Mouse (Mus musculus) mesoderm, embryonic 11.5 days (tissue): ENCODE measurements around the gene Plscr2.

Experiments
- DNase-seq: peaks from one replicate; pipeline ENCODE4 v3.0.0-alpha.2; 2012; ENCODE audit warnings: low read depth, low spot score

The Plscr2 gene

DNA sequence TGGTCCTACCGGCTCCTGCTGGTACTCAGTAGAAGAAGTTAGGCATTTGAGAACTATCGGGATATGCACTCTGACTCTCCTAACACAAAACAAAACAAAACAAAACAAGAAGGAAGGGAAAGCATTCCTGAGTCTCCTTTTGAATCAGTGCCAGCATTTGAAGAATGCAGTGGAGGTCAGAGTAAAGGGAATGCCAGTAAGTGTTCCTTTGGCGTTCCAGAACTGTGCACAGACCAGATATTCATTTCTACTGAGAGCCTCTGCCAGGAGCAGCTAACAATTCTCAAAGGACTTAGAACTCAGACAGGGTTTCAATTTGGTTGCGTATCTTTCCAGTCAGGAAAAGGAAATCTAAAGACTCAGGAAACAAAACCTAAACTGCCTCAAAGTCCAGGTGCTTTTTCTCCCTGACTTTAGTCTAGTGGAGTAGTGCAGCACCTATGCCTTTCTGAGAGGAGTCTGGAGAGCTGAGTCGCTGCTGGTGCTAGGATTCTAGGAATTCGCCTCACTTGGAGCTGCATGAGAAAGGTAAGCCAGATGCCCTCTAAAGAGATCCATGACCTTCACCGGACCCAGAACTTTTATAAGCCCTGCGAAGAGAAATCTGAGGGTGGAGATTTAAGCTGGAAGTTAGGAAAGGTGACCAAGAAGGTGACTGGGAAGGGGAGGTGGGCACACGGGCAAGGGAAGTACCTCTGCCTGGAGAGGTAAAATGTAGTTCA lies at the start of gene Plscr2:
Plscr2 (plus strand) TSS at position 117 of the 722 bp plus-strand sequence.
- DNase-seq = peak; percentile 9

DNA sequence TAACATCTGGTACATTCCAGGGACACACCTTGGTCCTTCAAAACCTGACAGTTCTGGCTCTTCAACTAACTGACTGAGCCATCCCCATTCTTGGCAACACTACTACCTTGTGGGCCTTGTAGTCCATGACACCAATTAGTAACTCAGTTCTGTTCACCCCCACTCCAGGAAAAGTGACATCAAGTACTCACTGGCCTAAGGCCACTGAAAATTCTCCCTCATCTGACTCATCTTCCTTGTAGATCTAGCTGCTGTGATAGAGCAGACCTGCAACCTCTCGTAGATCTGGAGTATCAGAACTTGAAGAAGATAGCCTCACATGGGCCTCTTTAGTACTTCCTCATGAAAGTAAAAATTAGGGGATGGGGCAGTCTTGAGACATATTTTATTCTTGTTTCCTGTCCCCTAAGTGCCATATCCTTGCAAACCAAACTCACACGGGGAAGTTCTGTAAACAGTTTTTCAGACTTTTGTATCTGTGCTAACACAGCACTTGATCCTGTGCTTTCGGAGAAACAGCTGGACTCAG lies 49.2 kb upstream of the Plscr2 start:
- DNase-seq = no peak

DNA sequence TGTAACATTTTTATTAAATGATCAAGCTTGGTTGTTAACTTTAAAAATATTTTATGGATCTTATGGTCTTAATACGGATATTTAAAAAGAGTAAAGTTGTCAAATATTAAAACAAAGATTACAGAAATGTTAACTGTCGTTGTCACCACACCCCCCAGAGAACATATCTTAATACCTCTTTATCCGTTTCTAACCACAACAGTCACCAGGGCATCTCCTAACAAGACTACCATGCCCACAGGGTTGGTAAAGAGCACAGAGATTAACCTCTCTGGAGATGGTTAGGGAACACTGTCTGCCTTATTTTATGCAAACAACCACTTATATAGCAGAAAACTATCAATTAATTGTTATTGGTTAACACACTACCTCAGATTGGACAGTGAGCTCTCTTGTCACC lies 48.6 kb upstream of the Plscr2 start:
- DNase-seq = no peak

DNA sequence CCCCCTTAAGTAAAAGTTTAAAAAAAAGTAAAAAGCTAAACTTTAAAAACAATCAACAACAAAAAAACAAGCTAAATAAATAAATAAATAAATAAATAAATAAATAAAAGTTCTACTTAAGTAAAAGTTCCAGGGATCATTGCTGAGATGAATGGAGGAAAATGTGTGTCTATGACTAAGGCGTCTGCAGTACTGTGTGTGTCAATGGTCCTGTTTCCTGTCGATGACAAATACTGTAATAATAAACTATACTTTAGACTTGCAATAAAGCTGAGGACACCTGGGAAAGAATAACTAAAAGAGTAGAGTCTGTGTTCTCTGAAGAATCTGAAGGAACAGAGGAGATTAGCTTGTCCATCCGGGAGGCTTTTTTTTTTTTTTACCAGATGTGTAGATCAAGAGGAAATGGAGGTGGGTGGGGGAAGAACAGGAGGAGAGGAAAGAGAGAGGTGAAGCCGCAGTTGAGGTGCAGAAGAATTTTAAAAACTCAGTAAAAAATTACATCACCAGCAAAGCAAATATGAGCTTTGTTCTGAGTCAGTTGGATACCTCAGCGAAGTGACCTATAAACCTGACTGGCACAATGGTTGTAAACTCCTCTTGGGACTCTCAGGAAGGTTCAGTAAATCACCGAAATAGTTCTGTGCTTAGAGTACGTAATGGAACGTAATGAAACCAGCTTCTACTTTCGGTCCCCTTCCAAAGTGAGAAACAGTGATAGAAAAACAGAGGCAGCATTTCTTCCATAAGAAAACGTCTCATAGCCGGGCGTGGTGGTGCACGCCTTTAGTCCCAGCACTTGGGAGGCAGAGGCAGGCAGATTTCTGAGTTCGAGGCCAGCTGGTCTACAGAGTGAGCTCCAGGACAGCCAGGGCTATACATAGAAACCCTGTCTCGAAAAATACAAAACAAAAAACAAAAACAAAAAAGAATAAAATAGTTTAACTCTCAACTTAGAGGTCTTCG lies 46.3 kb upstream of the Plscr2 start:
- no peak for DNase-seq

DNA sequence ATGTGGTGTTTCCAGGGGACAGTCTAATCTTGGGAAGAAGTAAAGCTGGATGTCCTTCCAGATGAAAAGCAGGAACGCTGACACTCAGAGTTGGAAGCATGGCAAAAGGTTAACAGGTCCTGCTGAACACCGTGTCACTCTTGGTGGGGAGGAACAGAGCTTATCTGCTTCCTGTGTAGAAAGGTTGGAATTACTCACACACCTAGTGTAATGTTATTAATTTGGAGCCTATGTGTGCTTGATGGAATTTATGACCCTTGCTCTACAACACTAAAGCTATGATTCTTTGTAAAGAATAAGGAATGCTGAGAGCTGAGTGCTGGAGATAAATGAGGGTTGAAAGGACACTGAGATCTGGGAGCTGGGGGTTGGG lies 45.6 kb upstream of the Plscr2 start:
- no peak for DNase-seq

DNA sequence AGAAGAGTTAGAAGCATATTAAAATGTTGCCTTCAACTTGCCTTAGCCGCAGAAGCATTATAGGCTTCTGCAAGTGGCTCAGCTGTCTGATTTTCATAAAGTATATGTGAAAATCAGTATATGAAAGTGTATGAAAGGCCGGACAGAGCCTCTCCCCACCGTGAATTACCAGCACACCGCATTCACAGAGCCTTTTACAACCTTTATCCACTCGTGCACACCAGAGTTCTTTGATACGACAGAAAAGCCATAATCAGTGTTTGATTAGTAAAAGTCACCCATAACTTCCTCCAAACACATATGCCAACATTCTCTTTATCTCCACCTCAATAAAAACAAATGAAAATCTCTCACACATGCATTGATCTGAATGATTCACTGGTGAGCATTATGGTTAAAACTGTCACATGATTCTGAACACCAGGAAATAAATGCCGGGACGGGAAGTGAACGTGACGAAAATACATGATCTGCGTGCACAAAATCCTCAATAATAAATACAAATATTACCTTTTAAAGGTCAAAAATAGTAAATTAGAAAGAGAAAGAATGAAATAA lies 40.4 kb upstream of the Plscr2 start:
- no peak for DNase-seq

DNA sequence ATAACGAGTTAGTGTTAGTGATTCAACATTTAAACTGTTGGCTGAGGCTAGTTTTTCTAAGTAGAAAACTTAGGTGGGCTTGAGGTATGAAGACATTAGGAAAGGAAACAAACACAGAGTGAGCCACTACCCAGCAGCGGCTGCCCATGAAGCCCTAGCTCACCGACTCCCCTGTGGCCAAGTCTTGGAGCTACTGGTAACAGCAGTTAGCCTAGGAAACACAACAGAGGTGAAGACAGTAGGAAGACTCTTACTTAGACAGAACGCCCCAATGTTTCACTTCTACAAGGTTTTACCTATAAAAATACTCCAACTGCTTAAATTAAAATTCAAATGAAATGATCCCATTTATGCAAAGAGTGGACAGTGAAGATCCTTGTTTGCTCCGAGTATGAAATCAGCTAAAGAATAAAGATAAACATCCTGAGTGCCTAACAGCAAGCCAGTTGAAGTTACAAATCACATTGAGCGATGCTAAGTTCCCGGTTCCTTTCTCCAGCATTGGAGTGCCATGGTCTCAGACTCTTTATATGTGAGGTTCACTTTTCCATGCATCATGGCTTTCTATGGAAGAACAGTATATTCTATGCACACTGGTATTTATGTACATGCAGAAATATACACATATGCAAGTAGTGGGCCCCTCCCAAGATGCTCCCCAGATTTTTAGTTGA lies 26.5 kb upstream of the Plscr2 start:
- no peak for DNase-seq

DNA sequence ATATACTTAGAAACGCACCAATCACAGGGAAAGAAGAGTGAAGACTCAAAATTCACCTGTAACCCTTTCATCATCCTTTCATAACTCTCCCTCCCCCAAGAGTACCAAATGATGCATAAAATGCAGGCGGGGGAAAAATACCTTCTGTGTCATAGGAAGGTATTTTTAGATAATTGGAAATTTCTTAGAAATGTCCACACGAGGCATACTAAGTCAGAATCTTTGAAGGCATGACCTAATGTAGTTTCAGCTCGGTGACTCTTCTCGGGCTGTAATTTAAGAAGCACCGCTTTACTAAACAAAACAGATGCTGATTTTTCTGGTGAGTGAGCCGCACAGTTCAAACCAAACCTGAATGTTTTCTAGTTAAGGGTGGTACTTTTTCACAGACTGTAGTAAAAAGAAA lies 26.0 kb upstream of the Plscr2 start, which contains the start of gene Plscr1:
Plscr1 (plus strand) TSS at position 304 of the 406 bp plus-strand sequence.
- no peak for DNase-seq

DNA sequence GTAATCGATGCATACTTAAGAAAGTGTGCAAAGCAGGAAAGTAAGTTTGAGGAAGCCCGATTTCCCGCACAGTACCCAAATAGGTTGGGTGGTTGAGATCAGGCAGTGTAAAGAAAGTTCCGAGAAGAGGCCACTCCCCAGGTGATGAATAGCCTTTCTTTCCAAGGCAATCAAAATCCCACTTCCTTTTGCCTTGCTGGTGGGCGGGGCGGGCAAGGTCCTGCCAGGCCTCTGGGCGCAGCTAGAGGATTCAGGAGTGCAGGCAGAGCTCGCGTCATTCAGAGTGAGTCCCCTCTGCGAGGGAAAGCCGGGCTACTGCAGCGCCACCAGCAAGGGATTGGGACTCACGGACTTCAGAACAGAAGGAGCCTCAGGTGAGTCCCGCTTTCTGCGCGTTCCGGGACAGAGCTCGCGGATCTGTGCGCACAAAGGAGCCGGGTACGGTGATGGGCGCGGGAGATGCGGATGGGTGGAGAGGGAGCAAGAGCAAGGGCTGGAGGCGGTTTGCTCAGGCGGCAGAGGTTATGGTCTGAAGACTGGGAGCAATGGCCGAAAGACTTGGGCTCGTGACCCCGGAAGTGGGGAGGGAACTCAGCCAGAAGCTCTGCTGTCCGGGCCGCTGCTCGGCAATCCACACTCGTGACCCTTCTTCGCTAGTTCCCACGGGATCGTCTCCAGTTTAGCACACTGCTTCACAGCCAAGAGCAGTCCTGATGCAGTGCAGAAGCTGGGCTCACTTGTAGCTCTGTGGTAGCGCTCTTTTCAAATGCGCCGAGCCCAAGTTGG lies 25.2 kb upstream of the Plscr2 start:
- DNase-seq = peak; percentile 79

DNA sequence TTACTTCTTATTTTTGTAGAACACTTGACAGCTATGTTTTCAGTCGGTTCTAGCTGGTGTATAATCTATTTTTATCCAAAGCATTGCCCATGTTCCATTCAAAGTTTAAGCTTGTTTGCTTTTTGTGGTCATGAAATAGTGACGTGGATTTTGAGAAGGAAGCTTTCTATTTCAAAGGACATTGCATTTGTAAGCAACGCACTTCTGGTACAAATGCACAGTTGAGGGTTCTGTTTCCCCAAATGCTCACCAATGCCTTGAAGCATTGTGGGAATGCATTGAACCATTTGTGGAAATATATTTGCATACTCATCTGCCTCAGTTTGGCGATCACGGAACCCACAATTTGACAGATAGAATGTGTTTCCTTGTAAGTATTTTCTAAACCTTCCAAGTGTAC lies 22.7 kb upstream of the Plscr2 start:
- DNase-seq = no peak

DNA sequence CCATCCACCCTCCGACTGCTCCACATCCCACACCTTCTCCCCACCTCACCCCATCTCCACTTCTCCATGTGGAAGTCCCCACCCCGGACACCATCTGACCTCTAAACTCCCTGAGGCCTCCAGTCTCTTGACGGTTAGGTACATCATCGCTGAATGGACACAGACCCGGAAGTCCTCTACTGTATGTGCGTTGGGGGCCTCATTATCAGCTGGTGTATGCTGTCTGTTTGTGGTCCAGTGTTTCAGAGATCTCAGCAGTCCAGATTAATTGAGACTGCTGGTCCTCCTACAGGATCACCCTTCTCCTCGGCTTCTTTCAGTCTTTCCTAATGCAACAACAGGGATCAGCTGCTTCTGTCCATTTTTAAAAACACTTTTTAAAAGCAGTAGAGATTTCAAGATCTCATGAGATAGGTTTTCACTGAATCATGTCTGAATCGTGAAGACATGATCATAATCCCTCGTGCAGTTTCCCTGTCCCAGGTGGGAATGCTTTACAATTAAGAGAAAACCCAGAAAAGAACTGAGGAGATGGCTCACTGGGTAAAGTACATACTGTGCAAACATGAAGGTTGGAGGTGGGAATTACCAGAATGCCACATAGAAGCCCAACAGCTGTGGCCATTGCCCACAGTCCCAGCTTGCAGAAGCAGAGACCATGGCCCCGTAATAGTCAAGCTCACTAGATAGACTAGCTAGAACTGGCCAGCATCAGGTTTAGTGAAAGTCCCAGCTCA lies 21.6 kb upstream of the Plscr2 start:
- DNase-seq = no peak

DNA sequence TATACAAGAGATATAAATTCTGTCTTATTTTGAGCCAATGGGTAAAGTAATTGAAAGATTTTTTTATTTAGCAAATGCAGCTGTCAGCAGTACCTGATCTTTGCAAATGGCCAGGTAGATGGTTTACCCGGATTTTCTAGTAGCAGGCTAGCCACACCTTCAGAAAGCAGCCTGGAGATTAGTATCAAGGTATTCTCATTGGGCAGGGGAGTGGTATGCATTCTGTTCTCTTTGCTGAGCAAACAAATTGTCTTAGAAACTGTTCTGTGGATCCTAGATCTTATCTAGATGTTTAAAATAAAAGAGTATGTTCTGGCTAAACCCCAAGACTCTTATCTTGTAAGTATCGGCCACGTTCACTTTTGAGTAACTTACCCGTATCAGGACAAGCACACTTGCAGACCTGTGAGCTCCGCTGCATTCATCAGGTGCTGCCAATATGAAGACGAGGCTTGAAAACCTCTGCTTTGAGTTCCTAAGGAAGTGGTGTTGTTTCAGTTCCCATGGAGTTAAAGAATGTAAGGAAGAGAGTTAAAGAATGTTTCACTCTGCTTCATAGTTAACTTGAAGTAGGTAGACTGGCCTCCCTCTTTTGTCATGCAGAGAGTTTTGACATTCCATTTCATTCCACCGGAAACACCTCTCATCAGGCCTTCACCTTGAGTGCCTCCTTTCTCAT lies 14.8 kb upstream of the Plscr2 start:
- no peak for DNase-seq

DNA sequence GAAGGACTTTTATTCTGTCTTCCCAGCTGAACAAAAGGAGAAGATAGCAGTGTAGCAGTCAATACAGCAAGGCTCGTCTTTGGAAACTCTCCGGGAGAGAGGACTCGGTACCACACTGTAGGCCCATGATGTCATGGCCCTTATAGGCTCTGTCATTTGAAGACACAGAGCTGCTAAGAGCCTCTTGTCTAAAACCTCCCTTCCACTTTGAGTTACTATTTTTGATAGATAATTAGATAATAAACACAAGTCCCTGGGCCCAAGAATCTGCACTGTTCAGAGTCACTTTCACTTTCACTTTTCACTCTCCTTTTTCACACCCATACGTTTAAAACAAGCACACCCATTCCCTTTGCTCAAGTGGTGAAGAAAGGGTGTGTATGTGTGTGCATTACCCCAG lies 9.7 kb upstream of the Plscr2 start:
- no peak for DNase-seq

DNA sequence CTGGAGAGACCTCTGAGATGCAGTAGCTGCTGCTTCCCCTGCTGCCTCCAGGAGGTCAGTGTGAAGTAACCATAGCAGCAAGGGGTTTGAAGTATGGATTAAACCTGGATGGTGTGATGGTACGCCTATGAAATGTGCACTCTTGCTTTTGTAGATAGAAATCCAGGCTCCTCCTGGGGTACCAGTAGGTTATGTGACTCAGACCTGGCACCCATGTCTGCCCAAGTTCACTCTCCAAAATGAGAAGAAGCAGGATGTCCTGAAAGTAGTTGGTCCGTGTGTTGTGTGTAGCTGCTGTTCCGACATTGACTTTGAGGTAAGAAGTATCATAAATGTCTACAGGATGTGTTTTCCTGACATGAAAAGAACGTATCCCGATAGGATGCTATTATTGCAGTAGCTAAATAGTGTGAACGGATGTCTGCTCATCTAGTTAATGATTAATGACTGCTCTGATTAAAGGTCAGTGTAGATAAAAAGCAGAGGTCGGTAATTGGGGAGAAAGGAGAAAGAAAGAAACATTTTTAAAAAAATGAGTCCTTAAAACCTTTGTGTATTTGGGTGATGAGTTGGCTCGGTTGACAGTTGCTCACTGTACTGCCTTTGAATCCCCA lies 8.7 kb upstream of the Plscr2 start:
- DNase-seq = no peak

DNA sequence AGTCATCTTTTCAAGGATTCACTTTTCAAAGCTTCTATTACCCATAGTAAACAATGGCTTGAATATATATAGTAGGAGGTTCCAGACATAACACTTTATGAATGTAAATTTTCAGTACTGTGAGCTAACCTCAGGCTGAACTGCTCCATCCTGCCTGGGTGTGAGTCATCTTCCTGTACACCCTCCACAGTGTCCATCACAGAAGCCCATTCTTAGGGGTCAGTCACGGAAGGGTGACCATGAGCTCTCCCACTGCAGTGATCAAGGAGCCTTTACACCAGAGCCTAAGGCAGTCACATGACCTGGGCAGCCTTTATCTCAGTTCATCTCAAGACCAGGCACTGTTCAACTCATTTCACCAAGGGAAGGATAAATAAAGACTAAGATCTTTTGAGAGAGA lies 7.7 kb upstream of the Plscr2 start:
- DNase-seq = no peak

DNA sequence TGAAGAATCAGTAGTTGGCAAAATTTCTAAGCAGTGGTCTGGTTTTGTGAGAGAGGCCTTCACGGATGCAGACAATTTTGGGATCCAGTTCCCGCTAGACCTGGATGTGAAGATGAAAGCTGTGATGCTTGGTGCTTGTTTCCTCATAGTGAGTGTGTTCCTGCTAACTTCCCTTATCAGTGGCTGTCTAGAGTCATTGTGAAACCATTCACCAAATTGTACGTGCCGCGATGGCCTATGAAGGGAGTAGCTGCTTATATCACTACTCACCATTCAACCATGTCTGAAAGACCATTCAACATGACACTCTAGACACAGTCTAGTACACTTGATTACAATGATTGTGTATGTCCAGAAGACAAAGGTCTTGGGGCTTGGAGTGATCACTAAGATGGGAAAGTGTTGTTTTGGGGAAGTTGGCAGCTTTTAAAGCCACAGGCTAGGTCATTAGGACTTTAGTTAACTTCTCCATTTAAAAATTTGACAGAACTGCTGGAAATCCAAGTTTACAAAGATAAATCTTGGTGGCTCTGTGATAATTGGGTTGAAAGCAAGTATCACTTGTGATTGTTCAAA lies 5.5 kb upstream of the Plscr2 start:
- no peak for DNase-seq

DNA sequence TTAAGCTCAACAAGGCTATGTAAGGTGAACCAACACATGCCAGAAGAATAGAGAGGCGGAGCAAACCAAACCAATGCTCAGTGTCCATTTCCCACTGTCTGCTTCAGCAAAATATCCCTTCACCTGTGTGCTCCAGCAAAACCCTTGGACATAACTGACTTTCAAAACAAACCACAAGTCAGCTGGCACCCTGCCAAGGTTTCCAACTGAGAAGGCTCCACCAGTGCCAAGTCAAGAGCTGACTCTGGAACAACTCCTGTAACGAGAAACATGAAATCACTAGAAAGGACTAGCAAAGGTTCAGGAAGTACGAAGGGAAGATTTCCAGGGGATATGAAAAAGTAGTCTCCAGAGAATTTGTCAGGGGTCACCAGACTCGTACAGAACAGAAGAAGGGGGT lies 4.5 kb upstream of the Plscr2 start:
- DNase-seq = no peak

DNA sequence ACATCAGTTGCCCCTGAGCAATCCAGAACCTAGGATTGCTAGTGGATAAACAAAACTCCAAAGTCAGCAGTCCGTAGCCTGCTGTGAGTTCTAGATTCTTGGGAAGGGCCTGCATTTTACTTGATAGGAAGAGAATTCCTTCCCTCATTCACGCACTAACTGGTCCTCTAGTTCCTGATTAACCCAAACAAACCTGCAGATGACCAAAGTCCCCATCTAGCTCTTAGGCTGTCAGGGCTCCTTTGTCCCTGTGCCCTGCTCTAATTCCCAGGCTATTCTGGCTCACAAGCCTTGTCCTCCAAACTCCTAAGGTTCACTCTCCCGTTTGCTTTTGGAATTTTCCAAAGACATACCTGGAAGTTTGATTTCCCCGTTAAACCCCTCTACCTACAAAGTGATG lies 2.8 kb upstream of the Plscr2 start:
- DNase-seq = no peak

DNA sequence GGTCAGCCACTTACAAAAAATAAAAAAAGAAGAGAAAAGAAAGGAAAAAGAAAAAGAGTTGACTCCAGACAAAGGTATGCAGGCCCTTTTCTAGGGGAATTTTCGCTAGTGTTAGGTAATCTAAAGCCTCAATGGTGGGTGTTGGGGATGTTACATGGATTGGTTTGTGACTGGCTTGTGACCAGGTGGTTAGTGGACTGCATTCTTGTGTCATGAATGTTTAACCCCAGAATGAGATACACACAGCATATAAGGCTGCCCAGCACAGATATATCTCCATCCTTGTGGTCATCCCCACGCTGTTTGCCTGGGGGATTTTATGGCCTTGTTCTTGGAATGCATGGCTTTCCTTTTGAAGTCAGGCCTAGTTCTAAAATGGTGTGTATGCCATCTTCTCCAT lies 2.1 kb upstream of the Plscr2 start:
- no peak for DNase-seq
